Mouse (Mus musculus): ENCODE results near the gene Slc4a11. TPM values are rescaled to one million over a fixed set of nuclear protein-coding genes. Genes with fewer than 3 reads are reported as not detected.

Gene Slc4a11
- polyA plus RNA-seq, 1 experiment from 2014 or later = 0.70 TPM

DNA sequence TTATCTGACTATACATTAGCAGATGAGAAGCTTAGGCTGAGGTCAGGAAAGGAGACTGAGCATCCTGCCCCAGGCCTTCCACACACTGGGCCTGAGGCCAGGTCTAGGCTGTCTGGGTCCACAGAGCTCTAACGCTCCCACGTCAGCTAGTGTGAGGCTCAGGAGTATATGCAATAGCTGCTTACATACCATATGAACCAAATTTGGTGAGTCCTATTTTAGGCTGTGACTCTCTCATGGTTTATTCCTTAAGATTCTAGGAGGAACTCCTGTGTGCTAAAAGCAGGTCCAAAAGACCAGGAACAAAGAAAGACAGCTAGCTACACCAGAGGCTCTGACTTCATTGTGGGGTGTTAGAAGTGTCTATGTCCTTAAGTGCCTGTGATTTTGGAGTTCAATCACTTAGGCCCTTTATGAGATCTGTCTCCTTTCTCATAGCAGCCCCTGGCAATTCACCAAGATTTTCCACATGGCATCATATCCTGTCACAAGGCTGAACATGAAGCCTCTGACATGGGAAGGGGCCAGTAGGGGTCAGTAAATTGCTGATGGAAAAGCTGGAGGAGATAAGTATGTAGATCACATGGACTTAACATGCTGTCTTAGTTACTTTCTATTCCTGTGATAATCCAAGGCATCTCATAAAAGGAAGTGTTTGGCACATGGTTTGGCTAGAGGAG, 31.7 kb upstream of the Slc4a11 start:
- Histone ChIP-seq H3K4me1 (ENCODE audit: control insufficient read depth, insufficient read depth, low read length) (no peaks in the 10 kb centered on the region), H3K4me3 (ENCODE audit: low read depth, low read length) (no peak overlapping the region), H3K9me3 (replicated peaks; ENCODE audit: control insufficient read depth, low read length) (no peaks in the 10 kb centered on the region), H3K4me2 (ENCODE audit: low read depth, low read length) (no peak overlapping the region), H3K9ac (replicated peaks; ENCODE audit: low read length) (no peak overlapping the region), H3K36me3 (replicated peaks; ENCODE audit: control insufficient read depth, insufficient read depth, low read depth, low read length) (peaks cover 10% of the 10 kb centered on the region), H3K27me3 (ENCODE audit: control insufficient read depth, insufficient read depth, low read length) (no peaks in the 10 kb centered on the region), H3K27ac (replicated peaks; ENCODE audit: low read depth, low read length) (no peak overlapping the region)
- WGBS = 95% methylated on average over 2 of the region's 2 CpGs
- no peak for ATAC-seq (replicated peaks; ENCODE audit: insufficient number of reproducible peaks, low FRiP score, low TSS enrichment, low read depth)
- no peak for DNase-seq (ENCODE audit: low spot score)

DNA sequence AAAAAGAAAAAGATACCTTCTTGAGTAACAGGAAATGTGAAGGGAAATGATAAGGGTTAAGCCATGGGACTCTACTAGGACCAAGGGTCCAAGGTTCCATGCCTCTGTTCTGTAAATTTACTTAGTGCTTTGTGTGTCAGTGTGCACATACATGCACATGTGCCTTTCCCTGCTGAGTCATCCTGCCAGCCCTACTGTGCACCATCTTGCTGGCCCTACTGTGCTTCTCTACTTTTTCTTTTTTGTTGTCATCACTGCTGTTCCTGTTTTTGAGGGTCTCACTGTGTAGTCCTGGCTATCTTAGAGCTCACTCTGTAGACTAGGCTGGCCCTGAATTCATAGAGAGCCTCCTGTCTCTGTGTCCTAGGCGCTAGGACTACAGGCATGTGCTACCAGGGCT, 30.4 kb upstream of the Slc4a11 start:
- 78% methylated on average over 1 of the region's 1 CpGs for whole genome bisulfite sequencing
- Histone ChIP-seq H3K36me3 (replicated peaks; ENCODE audit: control insufficient read depth, insufficient read depth, low read depth, low read length) (peaks cover 10% of the 10 kb centered on the region), H3K9me3 (replicated peaks; ENCODE audit: control insufficient read depth, low read length) (no peaks in the 10 kb centered on the region), H3K4me2 (ENCODE audit: low read depth, low read length) (no peak overlapping the region), H3K9ac (replicated peaks; ENCODE audit: low read length) (no peak overlapping the region), H3K4me1 (ENCODE audit: control insufficient read depth, insufficient read depth, low read length) (no peaks in the 10 kb centered on the region), H3K27me3 (ENCODE audit: control insufficient read depth, insufficient read depth, low read length) (no peaks in the 10 kb centered on the region), H3K4me3 (ENCODE audit: low read depth, low read length) (no peak overlapping the region), H3K27ac (replicated peaks; ENCODE audit: low read depth, low read length) (no peak overlapping the region)
- DNase-seq (ENCODE audit: low spot score) (no peak), ATAC-seq (replicated peaks; ENCODE audit: insufficient number of reproducible peaks, low FRiP score, low TSS enrichment, low read depth) (no peak)

DNA sequence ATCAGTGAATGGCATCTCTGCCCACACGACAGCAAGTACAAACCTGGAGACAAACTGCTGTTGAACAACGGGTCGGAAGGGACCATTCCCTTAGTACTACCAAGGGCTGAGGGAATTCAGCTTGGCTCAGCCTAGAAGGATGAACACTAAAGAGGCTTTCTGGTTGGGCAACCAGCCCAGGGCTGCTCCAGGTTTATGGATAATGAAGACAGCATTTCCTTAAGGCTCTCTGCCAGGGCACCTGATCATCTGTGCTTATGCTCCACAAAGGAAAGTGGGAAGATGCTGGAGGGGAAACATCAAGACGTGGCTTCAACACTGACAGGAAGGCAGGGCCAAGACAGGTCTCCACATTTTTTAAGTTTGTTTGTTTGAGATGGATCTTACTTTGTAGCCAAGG, 27.1 kb upstream of the Slc4a11 start:
- no peak overlapping the region for H3K9ac ChIP-seq (replicated peaks; ENCODE audit: low read length)
- H3K4me3 ChIP-seq (ENCODE audit: low read depth, low read length) = no peak overlapping the region
- H3K4me1 ChIP-seq (ENCODE audit: control insufficient read depth, insufficient read depth, low read length) = no peaks in the 10 kb centered on the region
- 90% methylated on average over 4 of the region's 4 CpGs for WGBS
- peaks cover 7% of the 10 kb centered on the region for H3K36me3 ChIP-seq (replicated peaks; ENCODE audit: control insufficient read depth, insufficient read depth, low read depth, low read length)
- H3K9me3 ChIP-seq (replicated peaks; ENCODE audit: control insufficient read depth, low read length) = no peaks in the 10 kb centered on the region
- DNase-seq (ENCODE audit: low spot score) (no peak), ATAC-seq (replicated peaks; ENCODE audit: insufficient number of reproducible peaks, low FRiP score, low TSS enrichment, low read depth) (no peak)
- H3K27ac ChIP-seq (replicated peaks; ENCODE audit: low read depth, low read length) = no peak overlapping the region
- no peaks in the 10 kb centered on the region for H3K27me3 ChIP-seq (ENCODE audit: control insufficient read depth, insufficient read depth, low read length)
- H3K4me2 ChIP-seq (ENCODE audit: low read depth, low read length) = no peak overlapping the region

DNA sequence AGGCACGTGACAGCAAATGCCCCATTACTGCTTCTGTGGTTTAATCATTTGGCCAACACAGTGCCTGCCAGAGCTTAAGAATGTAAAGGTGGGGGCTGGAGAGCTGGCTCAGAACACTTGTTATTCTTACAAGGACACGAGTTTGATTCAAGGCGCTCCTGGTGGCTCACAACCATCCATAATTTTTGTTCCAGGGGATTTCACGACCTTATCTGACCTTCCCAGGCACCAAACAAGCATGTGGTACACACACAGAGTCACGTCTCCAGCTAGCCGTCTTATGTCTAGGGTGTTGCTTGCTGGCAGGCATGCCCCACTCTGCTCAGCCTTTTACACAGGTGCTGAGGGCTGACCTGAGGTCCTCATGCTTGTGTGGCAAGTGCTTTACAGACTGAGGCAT, 20.6 kb upstream of the Slc4a11 start:
- no peak for DNase-seq (ENCODE audit: low spot score)
- ATAC-seq (replicated peaks; ENCODE audit: insufficient number of reproducible peaks, low FRiP score, low TSS enrichment, low read depth) = no peak
- H3K27me3 ChIP-seq (ENCODE audit: control insufficient read depth, insufficient read depth, low read length) = no peaks in the 10 kb centered on the region
- no peak overlapping the region for H3K27ac ChIP-seq (replicated peaks; ENCODE audit: low read depth, low read length)
- no peak overlapping the region for H3K4me3 ChIP-seq (ENCODE audit: low read depth, low read length)
- no peaks in the 10 kb centered on the region for H3K9me3 ChIP-seq (replicated peaks; ENCODE audit: control insufficient read depth, low read length)
- H3K4me1 ChIP-seq (ENCODE audit: control insufficient read depth, insufficient read depth, low read length) = no peaks in the 10 kb centered on the region
- no peak overlapping the region for H3K9ac ChIP-seq (replicated peaks; ENCODE audit: low read length)
- peaks cover 2% of the 10 kb centered on the region; the same call in 1 of the 2 replicates for H3K36me3 ChIP-seq (replicated peaks; ENCODE audit: control insufficient read depth, insufficient read depth, low read depth, low read length)
- H3K4me2 ChIP-seq (ENCODE audit: low read depth, low read length) = no peak overlapping the region
- 70% methylated on average over 6 of the region's 6 CpGs for WGBS

DNA sequence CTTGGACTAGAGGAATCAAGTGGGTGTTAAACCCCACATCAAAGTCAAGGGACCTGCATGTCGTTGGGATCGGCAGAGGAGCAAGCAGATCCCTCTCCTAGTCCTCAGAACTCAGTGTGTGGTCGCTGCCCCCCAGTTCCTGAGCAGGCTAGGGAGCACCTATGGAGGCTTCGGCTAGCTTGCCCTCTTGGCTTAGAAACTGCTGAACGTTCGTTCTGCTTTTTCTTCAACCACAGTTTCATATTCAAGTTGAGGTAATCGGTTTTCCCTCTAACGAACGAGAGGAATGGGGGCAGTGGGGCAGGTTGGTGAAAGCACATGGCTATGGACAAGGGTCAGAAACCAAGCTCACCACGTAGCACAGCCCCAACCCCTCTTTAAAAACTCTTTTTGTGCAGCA, 9.7 kb upstream of the Slc4a11 start:
- Histone ChIP-seq H3K4me2 (ENCODE audit: low read depth, low read length) (no peak overlapping the region), H3K27me3 (ENCODE audit: control insufficient read depth, insufficient read depth, low read length) (no peaks in the 10 kb centered on the region), H3K36me3 (replicated peaks; ENCODE audit: control insufficient read depth, insufficient read depth, low read depth, low read length) (no peaks in the 10 kb centered on the region), H3K9me3 (replicated peaks; ENCODE audit: control insufficient read depth, low read length) (no peaks in the 10 kb centered on the region), H3K4me3 (ENCODE audit: low read depth, low read length) (no peak overlapping the region), H3K27ac (replicated peaks; ENCODE audit: low read depth, low read length) (no peak overlapping the region), H3K9ac (replicated peaks; ENCODE audit: low read length) (no peak overlapping the region), H3K4me1 (ENCODE audit: control insufficient read depth, insufficient read depth, low read length) (no peaks in the 10 kb centered on the region)
- 67% methylated on average over 10 of the region's 10 CpGs for WGBS
- ATAC-seq (replicated peaks; ENCODE audit: insufficient number of reproducible peaks, low FRiP score, low TSS enrichment, low read depth) (no peak), DNase-seq (ENCODE audit: low spot score) (no peak)

DNA sequence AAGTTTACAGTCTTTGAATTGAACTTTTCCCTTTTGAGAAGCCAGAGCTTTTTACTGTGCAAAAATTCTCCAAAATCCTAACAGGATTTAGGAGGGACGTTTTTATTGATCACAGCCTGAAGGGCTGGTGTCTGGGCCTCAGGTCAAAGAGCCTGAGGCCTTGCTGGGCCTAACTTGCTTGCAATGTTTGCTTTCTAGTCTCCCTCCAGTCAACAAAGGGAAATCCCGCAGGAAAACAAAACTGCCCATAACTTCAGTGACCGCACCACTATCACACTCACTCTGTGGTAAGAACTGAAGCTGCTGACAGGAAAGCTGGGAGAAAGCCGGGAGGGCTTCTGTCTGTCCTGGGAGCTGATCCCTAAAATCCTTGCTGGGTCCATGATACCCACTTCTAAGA, 9.3 kb upstream of the Slc4a11 start:
- ATAC-seq (replicated peaks; ENCODE audit: insufficient number of reproducible peaks, low FRiP score, low TSS enrichment, low read depth) = no peak
- 58% methylated on average over 4 of the region's 4 CpGs for WGBS
- H3K27ac ChIP-seq (replicated peaks; ENCODE audit: low read depth, low read length) = no peak overlapping the region

DNA sequence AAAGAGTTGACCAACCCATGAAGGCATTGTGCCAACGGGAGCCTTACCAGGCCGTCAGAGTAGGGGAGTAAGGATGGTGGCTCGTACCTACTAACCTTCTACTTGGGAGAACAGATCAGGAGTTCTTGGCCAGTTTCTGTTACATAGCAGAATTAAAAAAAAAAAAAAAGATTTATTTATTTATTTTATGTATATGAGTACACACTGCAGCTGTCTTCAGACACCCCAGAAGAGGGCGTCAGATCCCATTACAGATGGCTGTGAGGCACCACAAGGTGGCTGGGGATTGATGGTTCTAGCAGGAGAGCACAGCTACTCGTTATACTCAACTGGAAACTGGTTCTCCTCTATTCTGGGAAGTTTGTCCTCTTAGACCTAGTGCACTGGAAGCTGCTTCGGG, 7.9 kb upstream of the Slc4a11 start:
- Histone ChIP-seq H3K27ac (replicated peaks; ENCODE audit: low read depth, low read length) (no peak overlapping the region), H3K4me2 (ENCODE audit: low read depth, low read length) (no peak overlapping the region), H3K9ac (replicated peaks; ENCODE audit: low read length) (no peak overlapping the region), H3K27me3 (ENCODE audit: control insufficient read depth, insufficient read depth, low read length) (no peaks in the 10 kb centered on the region), H3K9me3 (replicated peaks; ENCODE audit: control insufficient read depth, low read length) (no peaks in the 10 kb centered on the region), H3K36me3 (replicated peaks; ENCODE audit: control insufficient read depth, insufficient read depth, low read depth, low read length) (no peaks in the 10 kb centered on the region), H3K4me3 (ENCODE audit: low read depth, low read length) (no peak overlapping the region), H3K4me1 (ENCODE audit: control insufficient read depth, insufficient read depth, low read length) (no peaks in the 10 kb centered on the region)
- DNase-seq (ENCODE audit: low spot score) (no peak), ATAC-seq (replicated peaks; ENCODE audit: insufficient number of reproducible peaks, low FRiP score, low TSS enrichment, low read depth) (no peak; the same call in 1 of the 2 replicates)
- 78% methylated on average over 6 of the region's 6 CpGs for WGBS

More for the DNA sequence above, 9.3 kb upstream of the Slc4a11 start:
- Histone ChIP-seq H3K9ac (replicated peaks; ENCODE audit: low read length) (no peak overlapping the region), H3K4me1 (ENCODE audit: control insufficient read depth, insufficient read depth, low read length) (no peaks in the 10 kb centered on the region), H3K36me3 (replicated peaks; ENCODE audit: control insufficient read depth, insufficient read depth, low read depth, low read length) (no peaks in the 10 kb centered on the region), H3K4me3 (ENCODE audit: low read depth, low read length) (no peak overlapping the region), H3K9me3 (replicated peaks; ENCODE audit: control insufficient read depth, low read length) (no peaks in the 10 kb centered on the region), H3K27me3 (ENCODE audit: control insufficient read depth, insufficient read depth, low read length) (no peaks in the 10 kb centered on the region), H3K4me2 (ENCODE audit: low read depth, low read length) (no peak overlapping the region)
- no peak for DNase-seq (ENCODE audit: low spot score)

DNA sequence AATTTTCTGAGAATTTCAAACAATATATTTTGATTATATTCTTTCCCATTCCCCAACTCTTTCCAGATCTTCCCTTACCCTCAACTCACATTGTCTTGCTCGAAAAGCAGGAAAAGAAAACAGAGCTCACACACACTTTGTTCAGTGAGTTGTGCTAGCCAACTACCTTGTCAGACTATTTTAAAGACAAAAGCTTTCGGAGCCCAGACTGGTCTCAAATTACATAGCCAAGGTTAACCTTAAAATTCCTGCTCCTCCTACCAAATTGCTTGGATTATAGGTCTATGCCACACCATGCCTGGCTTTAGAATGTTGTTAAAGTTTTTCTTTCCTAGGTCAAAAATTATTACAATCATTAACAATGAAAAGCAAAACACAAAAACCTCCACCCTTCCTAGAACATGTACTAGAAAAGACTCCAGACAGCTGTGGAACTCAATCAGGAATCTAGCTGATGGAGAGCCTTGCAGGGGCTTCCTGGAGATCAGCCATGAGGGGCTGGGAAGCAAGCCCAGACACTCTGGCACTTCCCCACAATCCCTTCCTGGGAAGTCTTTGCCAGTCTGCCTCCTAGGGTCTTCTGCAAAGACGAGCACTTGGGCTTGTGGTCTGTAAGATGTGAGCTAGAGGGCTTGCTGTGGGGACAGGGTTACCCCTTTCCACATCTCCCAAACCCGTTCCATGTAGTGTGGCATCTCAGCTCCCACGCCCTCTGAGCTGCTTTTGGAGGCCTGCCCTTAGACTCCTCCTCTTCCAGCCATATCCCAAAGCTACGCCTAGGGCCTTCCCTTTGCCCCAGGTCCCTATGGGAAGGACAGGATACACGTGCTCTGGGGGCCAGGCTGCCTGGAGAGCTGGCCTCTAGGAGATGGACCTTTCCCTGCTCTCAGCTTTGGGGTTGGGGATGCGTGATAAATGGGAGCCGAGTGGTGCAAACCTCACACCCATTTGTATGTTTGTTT, 7.0 kb upstream of the Slc4a11 start:
- Histone ChIP-seq H3K4me2 (ENCODE audit: low read depth, low read length) (no peak overlapping the region), H3K9ac (replicated peaks; ENCODE audit: low read length) (no peak overlapping the region), H3K4me1 (ENCODE audit: control insufficient read depth, insufficient read depth, low read length) (no peaks in the 10 kb centered on the region), H3K27me3 (ENCODE audit: control insufficient read depth, insufficient read depth, low read length) (no peaks in the 10 kb centered on the region), H3K9me3 (replicated peaks; ENCODE audit: control insufficient read depth, low read length) (no peaks in the 10 kb centered on the region), H3K36me3 (replicated peaks; ENCODE audit: control insufficient read depth, insufficient read depth, low read depth, low read length) (no peaks in the 10 kb centered on the region), H3K4me3 (ENCODE audit: low read depth, low read length) (no peak overlapping the region), H3K27ac (replicated peaks; ENCODE audit: low read depth, low read length) (no peak overlapping the region)
- 62% methylated on average over 9 of the region's 9 CpGs for WGBS
- DNase-seq (ENCODE audit: low spot score) = peak; percentile 26
- no peak for ATAC-seq (replicated peaks; ENCODE audit: insufficient number of reproducible peaks, low FRiP score, low TSS enrichment, low read depth)
